Comparison of ENCODE assay signal across 9 mouse cellular contexts in the genomic region with DNA sequence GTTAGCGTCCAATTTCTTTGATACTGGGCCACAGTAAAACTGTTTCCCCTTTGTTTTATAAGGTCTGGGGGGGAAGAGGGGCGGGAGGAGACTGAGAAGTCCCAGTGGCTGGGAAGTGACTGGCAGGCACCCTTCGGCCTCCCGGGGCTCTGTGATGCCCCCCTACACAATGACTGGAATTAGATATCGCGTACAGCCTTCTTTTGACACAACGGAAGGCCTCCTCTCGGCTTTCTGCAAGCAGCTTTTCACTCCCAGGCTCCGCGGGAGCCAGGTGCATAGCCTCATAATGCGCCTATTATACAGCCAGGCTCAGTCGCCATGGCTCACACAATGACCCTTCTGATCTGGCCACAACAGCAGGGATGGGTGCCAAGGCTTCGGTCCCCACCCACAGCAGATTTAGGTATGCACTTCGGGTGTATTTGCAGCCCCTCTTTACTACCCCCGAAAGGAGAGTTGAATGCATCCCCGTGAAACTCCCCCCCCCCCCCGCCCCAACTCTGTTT. TPM values are rescaled to one million over a fixed set of nuclear protein-coding genes. Genes with fewer than 3 reads are reported as not detected.
DNase-seq lines count a peak whose midpoint lies in the region; ATAC-seq lines count a peak whose summit lies in the region.
"Had no signal": no experiment of that assay in that cellular context is flagged by ENCODE, and none has a peak within 500 bp of the region (broad histone marks: within the 10 kb centered on the region; RNA-seq: fewer than 3 reads in every experiment).

No protein-coding gene starts in this region.

- H3K27me3 ChIP-seq in kidney, embryonic 14.5 days (ENCODE audit: control insufficient read depth, insufficient read depth, low read length), result no peaks in the 10 kb centered on the region
- H3K27me3 ChIP-seq in hindbrain, embryonic 10.5 days (ENCODE audit: insufficient read depth, poor library complexity, severe bottlenecking), result peaks cover 62% of the 10 kb centered on the region
- H3K27me3 ChIP-seq in neural tube, embryonic 11.5 days (ENCODE audit: control insufficient read depth, insufficient read depth, low read length), result peaks cover 14% of the 10 kb centered on the region; the same call in 1 of the 2 replicates

- H3K4me2 ChIP-seq in kidney, embryonic 14.5 days (replicated peaks; ENCODE audit: low read depth, low read length), result peak overlapping the region; percentile 58
- peak overlapping the region; percentile 62 for H3K4me2 ChIP-seq in neural tube, embryonic 11.5 days (ENCODE audit: low read depth)

- H3K4me3 ChIP-seq in kidney, embryonic 14.5 days (ENCODE audit: low read length), result peak overlapping the region; percentile 38
- peak overlapping the region; percentile 52 for H3K4me3 ChIP-seq in hindbrain, embryonic 10.5 days
- H3K4me3 ChIP-seq in neural tube, embryonic 11.5 days (ENCODE audit: low read depth, low read length), result peak overlapping the region; percentile 27

- WGBS in kidney, embryonic 14.5 days, result 1% methylated on average over 17 of the region's 17 CpGs
- WGBS in hindbrain, embryonic 10.5 days, result 1% methylated on average over 17 of the region's 17 CpGs
- WGBS in neural tube, embryonic 11.5 days, result 1% methylated on average over 15 of the region's 17 CpGs

- DNase-seq in kidney, postnatal 14 days, result no peak
- peak; percentile 58 for DNase-seq in embryo, embryonic 11 days
- peak; percentile 49 for DNase-seq in hindbrain, embryonic 10.5 days (ENCODE audit: low spot score)
- DNase-seq in left cerebral cortex, postnatal 4 days, result peak; percentile 44
- peak; percentile 53 for DNase-seq in neural tube, embryonic 11.5 days (ENCODE audit: low spot score)
- DNase-seq in urinary bladder, postnatal 14 days (ENCODE audit: low spot score), result no peak
- no peak for DNase-seq in adrenal gland, adult 18-20 months (ENCODE audit: low spot score in 2 of 2)

- peak overlapping the region; percentile 87 for H3K27ac ChIP-seq in kidney, embryonic 14.5 days (ENCODE audit: low read depth, low read length)
- peak overlapping the region; percentile 80 for H3K27ac ChIP-seq in hindbrain, embryonic 10.5 days
- no peak overlapping the region for H3K27ac ChIP-seq in neural tube, embryonic 11.5 days (ENCODE audit: low read depth, low read length)
- H3K27ac ChIP-seq: macrophage had no signal

- no peaks in the 10 kb centered on the region for H3K9me3 ChIP-seq in kidney, embryonic 14.5 days (ENCODE audit: control insufficient read depth, low read length)
- no peaks in the 10 kb centered on the region for H3K9me3 ChIP-seq in hindbrain, embryonic 10.5 days
- H3K9me3 ChIP-seq in neural tube, embryonic 11.5 days (ENCODE audit: control insufficient read depth, low read length), result no peaks in the 10 kb centered on the region

- peak overlapping the region; percentile 56 for H3K9ac ChIP-seq in kidney, embryonic 14.5 days (ENCODE audit: low read depth, low read length)
- H3K9ac ChIP-seq in neural tube, embryonic 11.5 days (ENCODE audit: low read length), result peak overlapping the region; percentile 38

- intact Hi-C loops in left cerebral cortex, postnatal 4 days (cut with DNase I), result loop anchor here (10.0 kb wide), 1 partner anchor 79 kb away; no protein-coding TSS in a partner anchor

- ATAC-seq in kidney, embryonic 14.5 days (ENCODE audit: low FRiP score, low TSS enrichment), result peak; percentile 54
- peak; percentile 67; the same call in 1 of the 2 replicates for ATAC-seq in neural tube, embryonic 11.5 days (ENCODE audit: insufficient read depth, low FRiP score, low TSS enrichment)

- H3K4me1 ChIP-seq in kidney, embryonic 14.5 days (ENCODE audit: control insufficient read depth, insufficient read depth, low read length), result peaks cover 24% of the 10 kb centered on the region
- H3K4me1 ChIP-seq in hindbrain, embryonic 10.5 days (replicated peaks), result peaks cover 29% of the 10 kb centered on the region
- peaks cover 7% of the 10 kb centered on the region for H3K4me1 ChIP-seq in neural tube, embryonic 11.5 days (ENCODE audit: control insufficient read depth, insufficient read depth, low read length)

- no peaks in the 10 kb centered on the region for H3K36me3 ChIP-seq in kidney, embryonic 14.5 days (ENCODE audit: control insufficient read depth, insufficient read depth, low read length)
- no peaks in the 10 kb centered on the region for H3K36me3 ChIP-seq in hindbrain, embryonic 10.5 days
- H3K36me3 ChIP-seq in neural tube, embryonic 11.5 days (ENCODE audit: control insufficient read depth, insufficient read depth, low read length), result no peaks in the 10 kb centered on the region

RNA-seq across cellular contexts. Expression of a gene that starts 0.6 kb away (rescaled TPM):
- 8.1 and 9.4 TPM in 2 replicates for polyA plus RNA-seq in kidney, embryonic 14.5 days (2014; fragmentation: Nextera tagmentation; extraction: Ambion mirVana)
- 3.2 and 3.4 TPM in 2 replicates for polyA plus RNA-seq in hindbrain, embryonic 10.5 days (2016; fragmentation: Nextera tagmentation; extraction: Ambion mirVana)
- total RNA-seq in left cerebral cortex, postnatal 4 days (2021), result 1 to 10 TPM; 1.5 to 2.8 TPM
- polyA plus RNA-seq in neural tube, embryonic 11.5 days (2014; fragmentation: Nextera tagmentation; extraction: Ambion mirVana), result 3.2 TPM in 2 replicates
- 1 to 10 TPM in 1 of 2 experiments, under 1 TPM in 1; 0.30 to 1.7 TPM for total RNA-seq in adrenal gland, adult 18-20 months (2021)

Comparison
In these comparisons a context has a peak if more than half of its experiments do, and no peak if none do; other contexts are left out.
1. DNase-seq: peak in embryo, embryonic 11 days (single experiment), hindbrain, embryonic 10.5 days (single experiment), left cerebral cortex, postnatal 4 days (single experiment) and neural tube, embryonic 11.5 days (single experiment); none in kidney, postnatal 14 days (single experiment), urinary bladder, postnatal 14 days (single experiment) and adrenal gland, adult 18-20 months (0 of 2).
2. Peak in every context shown above with its lines, with median percentiles within 50 percentile points of each other: H3K4me3 ChIP-seq.